Mouse (Mus musculus): ENCODE measurements at regions not wholly inside any gene's neighbourhood (a gene's known extent, or its start where the extent isn't known, plus 50 kb on each side); places are given as distances from the start of the nearest gene placed in this dataset.

DNA sequence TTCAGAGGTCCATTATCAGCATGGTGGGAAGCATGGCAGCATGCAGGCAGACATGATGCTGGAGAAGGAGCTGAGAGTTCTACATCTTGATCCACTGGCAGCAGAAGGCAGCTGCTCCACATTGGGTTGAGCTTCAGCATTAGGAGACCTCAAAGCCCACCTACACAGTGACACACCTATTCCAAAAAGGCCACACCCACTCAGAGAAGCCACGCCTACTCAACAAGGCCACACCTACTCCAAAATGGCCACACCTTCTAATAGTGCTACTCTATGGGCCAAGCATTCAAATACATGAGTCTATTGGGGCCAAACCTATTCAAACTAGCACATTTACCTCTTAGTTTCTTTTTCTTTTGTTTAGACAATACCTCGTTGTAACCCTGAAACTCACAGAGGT, 50.4 kb upstream of the Sox13 start:
- Histone ChIP-seq H3K4me2 (ENCODE audit: low read depth, low read length) (no peak overlapping the region), H3K27me3 (ENCODE audit: control insufficient read depth, insufficient read depth, low read length) (no peaks in the 10 kb centered on the region), H3K4me1 (ENCODE audit: control insufficient read depth, insufficient read depth) (peaks cover 5% of the 10 kb centered on the region), H3K27ac (ENCODE audit: low read depth) (no peak overlapping the region), H3K9me3 (replicated peaks; ENCODE audit: control insufficient read depth, low read length) (no peaks in the 10 kb centered on the region), H3K9ac (replicated peaks; ENCODE audit: low read depth, low read length) (no peak overlapping the region), H3K36me3 (replicated peaks; ENCODE audit: control insufficient read depth, insufficient read depth, low read length) (no peaks in the 10 kb centered on the region), H3K4me3 (ENCODE audit: low read depth, low read length) (no peak overlapping the region)
- no peak for ATAC-seq (ENCODE audit: insufficient read depth, low read depth)
- whole genome bisulfite sequencing = 51% methylated on average over 2 of the region's 2 CpGs
- TF ChIP-seq CTCF (IDR thresholded peaks at IDR 0.05; ENCODE audit: low read depth) = no peak
- TF ChIP-seq EP300 (IDR thresholded peaks at IDR 0.05; ENCODE audit: low read depth) = no peak
- DNase-seq (ENCODE audit: low spot score) = no peak
